Mouse (Mus musculus) liver, embryonic 16.5 days (tissue): ENCODE measurements around the gene Dgcr8. TPM values are rescaled to one million over a fixed set of nuclear protein-coding genes. Genes with fewer than 3 reads are reported as not detected.

Experiments used
- ATAC-seq: fragments of 200-750 bp; cut with Nextera tagmentation; 2 replicates; pipeline ENCODE4 v1.8.0; 2017; ENCODE audit warnings: low read depth, mild to moderate bottlenecking, moderate number of reproducible peaks, moderate library complexity
- H3K27ac ChIP-seq: fragments of 300-500 bp; sonication (generic); 2 replicates; pipeline ENCODE4 v1.5.1; 2014; ENCODE audit warnings: mild to moderate bottlenecking, low read length
- H3K27me3 ChIP-seq: fragments of 300-500 bp; sonication (generic); 2 replicates; pipeline ENCODE4 v1.6.1; 2014; ENCODE audit warnings: low read depth, low read length, mixed read lengths; ENCODE audit not compliant: control insufficient read depth, insufficient read depth
- H3K36me3 ChIP-seq: fragments of 300-500 bp; sonication (generic); 2 replicates; pipeline ENCODE4 v1.6.1; 2014; ENCODE audit warnings: mild to moderate bottlenecking; ENCODE audit not compliant: control insufficient read depth, insufficient read depth
- H3K4me1 ChIP-seq: fragments of 300-500 bp; sonication (generic); 2 replicates; pipeline ENCODE4 v1.6.1; 2014; ENCODE audit warnings: low read depth, low read length, mixed read lengths; ENCODE audit not compliant: control insufficient read depth
- H3K4me2 ChIP-seq: fragments of 300-500 bp; sonication (generic); 2 replicates; pipeline ENCODE4 v1.6.1; 2014; ENCODE audit warnings: low read depth, low read length, mixed read lengths
- H3K4me3 ChIP-seq: fragments of 300-500 bp; sonication (generic); 2 replicates; pipeline ENCODE4 v1.5.1; 2014; ENCODE audit warnings: low read depth, mild to moderate bottlenecking, low read length
- H3K9ac ChIP-seq: fragments of 300-500 bp; sonication (generic); 2 replicates; pipeline ENCODE4 v1.6.1; 2014; ENCODE audit warnings: low read depth, low read length
- H3K9me3 ChIP-seq: fragments of 300-500 bp; sonication (generic); replicated peaks from 2 replicates; pipeline ENCODE4 v1.6.1; 2016; ENCODE audit warnings: low read length; ENCODE audit not compliant: control insufficient read depth
- WGBS: fragments of 180-500 bp; shearing (Covaris S2); extraction: QIAGEN DNeasy Blood & Tissue Kit; methylation state at CpG from one replicate; pipeline ENCODE4 v1.1.7; 2014; ENCODE audit not compliant: insufficient replicate concordance; 5-methylcytosine and 5-hydroxymethylcytosine counted together
- polyA plus RNA-seq: library from polyadenylated mRNA; unstranded; fragments of >200 nt; fragmentation: Nextera tagmentation; extraction: Ambion mirVana; gene quantifications from 2 replicates; pipeline ENCODE4 v1.2.1, GENCODE M21; 2015

Gene Dgcr8
- polyA plus RNA-seq, 1 experiment from 2014 or later = 10.5 TPM

GRCm38 (mm10) chr16:18220856-18221542, 68.0 kb downstream of the Dgcr8 start:
- Histone ChIP-seq H3K9me3 (no peaks in the 10 kb centered on the region), H3K4me3 (no peak overlapping the region), H3K4me1 (peaks cover 7% of the 10 kb centered on the region; the same call in 1 of the 2 replicates), H3K4me2 (no peak overlapping the region), H3K36me3 (no peaks in the 10 kb centered on the region), H3K9ac (no peak overlapping the region), H3K27me3 (no peaks in the 10 kb centered on the region), H3K27ac (no peak overlapping the region)
- no peak for ATAC-seq
- WGBS = 66% methylated on average over 6 of the region's 6 CpGs

GRCm38 (mm10) chr16:18220001-18220400, 69.0 kb downstream of the Dgcr8 start:
- ATAC-seq = peak; percentile 31; the same call in 1 of the 2 replicates
- Histone ChIP-seq H3K4me1 (peaks cover 7% of the 10 kb centered on the region; the same call in 1 of the 2 replicates), H3K36me3 (no peaks in the 10 kb centered on the region), H3K9me3 (no peaks in the 10 kb centered on the region), H3K27me3 (no peaks in the 10 kb centered on the region), H3K4me3 (no peak overlapping the region), H3K27ac (no peak overlapping the region), H3K4me2 (no peak overlapping the region), H3K9ac (no peak overlapping the region)
- 22% methylated on average over 8 of the region's 8 CpGs for WGBS

- ATAC-seq = no peak
- H3K27me3 ChIP-seq = no peaks in the 10 kb centered on the region
- WGBS = 70% methylated on average over 9 of the region's 9 CpGs
- no peak overlapping the region for H3K9ac ChIP-seq
- no peak overlapping the region for H3K4me2 ChIP-seq
- no peak overlapping the region for H3K27ac ChIP-seq
- H3K4me1 ChIP-seq = peaks cover 7% of the 10 kb centered on the region; the same call in 1 of the 2 replicates
- no peak overlapping the region for H3K4me3 ChIP-seq
- no peaks in the 10 kb centered on the region for H3K36me3 ChIP-seq
- no peaks in the 10 kb centered on the region for H3K9me3 ChIP-seq
Observed at GRCm38 (mm10) chr16:18218580-18218996, 70.5 kb downstream of the Dgcr8 start.

- ATAC-seq = no peak
- H3K4me2 ChIP-seq = no peak within 1 kb of the TSS
- no peaks in the 10 kb centered on the region for H3K36me3 ChIP-seq
- H3K27me3 ChIP-seq = no peaks in the 10 kb centered on the region
- no peak within 1 kb of the TSS for H3K9ac ChIP-seq
- 52% methylated on average over 4 of the region's 4 CpGs for WGBS
- peaks cover 7% of the 10 kb centered on the region; the same call in 1 of the 2 replicates for H3K4me1 ChIP-seq
- H3K27ac ChIP-seq = no peak within 1 kb of the TSS
- H3K9me3 ChIP-seq = no peaks in the 10 kb centered on the region
- H3K4me3 ChIP-seq = no peak within 1 kb of the TSS
Observed at GRCm38 (mm10) chr16:18217579-18217978, 71.5 kb downstream of the Dgcr8 start, which contains the start of gene Ccdc188. Ccdc188 (plus strand) TSS chr16:18217879.

GRCm38 (mm10) chr16:18214858-18215257, 74.2 kb downstream of the Dgcr8 start:
- H3K4me3 ChIP-seq = no peak overlapping the region
- H3K4me2 ChIP-seq = no peak overlapping the region
- H3K4me1 ChIP-seq = peaks cover 2% of the 10 kb centered on the region; the same call in 1 of the 2 replicates
- no peaks in the 10 kb centered on the region for H3K27me3 ChIP-seq
- ATAC-seq = no peak
- H3K9ac ChIP-seq = no peak overlapping the region
- H3K27ac ChIP-seq = no peak overlapping the region
- no peaks in the 10 kb centered on the region for H3K9me3 ChIP-seq
- no peaks in the 10 kb centered on the region for H3K36me3 ChIP-seq
- 78% methylated on average over 7 of the region's 7 CpGs for WGBS

- no peaks in the 10 kb centered on the region for H3K27me3 ChIP-seq
- H3K9me3 ChIP-seq = no peaks in the 10 kb centered on the region
- H3K27ac ChIP-seq = no peak overlapping the region
- H3K36me3 ChIP-seq = no peaks in the 10 kb centered on the region
- 45% methylated on average over 6 of the region's 6 CpGs for WGBS
- ATAC-seq = no peak
- H3K4me1 ChIP-seq = no peaks in the 10 kb centered on the region; the same call in 1 of the 2 replicates
- H3K4me2 ChIP-seq = no peak overlapping the region
- H3K4me3 ChIP-seq = no peak overlapping the region
- H3K9ac ChIP-seq = no peak overlapping the region
Observed at GRCm38 (mm10) chr16:18213689-18214088, 75.4 kb downstream of the Dgcr8 start.

- Histone ChIP-seq H3K9me3 (no peaks in the 10 kb centered on the region), H3K4me1 (no peaks in the 10 kb centered on the region; the same call in 1 of the 2 replicates), H3K4me2 (no peak overlapping the region), H3K4me3 (no peak overlapping the region), H3K27me3 (no peaks in the 10 kb centered on the region), H3K36me3 (no peaks in the 10 kb centered on the region), H3K9ac (no peak overlapping the region), H3K27ac (no peak overlapping the region)
- no peak for ATAC-seq
- 32% methylated on average over 10 of the region's 10 CpGs for WGBS
Observed at GRCm38 (mm10) chr16:18211417-18212171, 77.5 kb downstream of the Dgcr8 start.

GRCm38 (mm10) chr16:18210701-18211416, 78.2 kb downstream of the Dgcr8 start:
- H3K4me2 ChIP-seq = no peak overlapping the region
- H3K4me3 ChIP-seq = no peak overlapping the region
- no peaks in the 10 kb centered on the region for H3K36me3 ChIP-seq
- no peaks in the 10 kb centered on the region for H3K27me3 ChIP-seq
- no peak overlapping the region for H3K27ac ChIP-seq
- 10% methylated on average over 8 of the region's 8 CpGs for WGBS
- no peaks in the 10 kb centered on the region; the same call in 1 of the 2 replicates for H3K4me1 ChIP-seq
- no peaks in the 10 kb centered on the region for H3K9me3 ChIP-seq
- no peak for ATAC-seq
- H3K9ac ChIP-seq = no peak overlapping the region
